Mouse (Mus musculus) liver, embryonic 13.5 days (tissue): ENCODE data around the gene Sox2. TPM values are rescaled to one million over a fixed set of nuclear protein-coding genes. Genes with fewer than 3 reads are reported as not detected.

Experiments used
- ATAC-seq: fragments of 200-750 bp; cut with Nextera tagmentation; 2 replicates; pipeline ENCODE4 v1.8.0; 2017; ENCODE audit warnings: low read depth, mild to moderate bottlenecking, moderate number of reproducible peaks, moderate library complexity
- DNase-seq: peaks from one replicate; pipeline ENCODE4 v3.0.0; 2022
- H3K27ac ChIP-seq: fragments of 300-500 bp; sonication (generic); 2 replicates; pipeline ENCODE4 v1.5.1; 2015; ENCODE audit warnings: moderate library complexity, mild to moderate bottlenecking, inconsistent platforms
- H3K27me3 ChIP-seq: fragments of 300-500 bp; sonication (generic); 2 replicates; pipeline ENCODE4 v1.6.1; 2015; ENCODE audit warnings: mild to moderate bottlenecking, inconsistent platforms
- H3K36me3 ChIP-seq: fragments of 300-500 bp; sonication (generic); 2 replicates; pipeline ENCODE4 v1.6.1; 2015; ENCODE audit warnings: mild to moderate bottlenecking, inconsistent platforms
- H3K4me1 ChIP-seq: fragments of 300-500 bp; sonication (generic); replicated peaks from 2 replicates; pipeline ENCODE4 v1.6.1; 2015; ENCODE audit warnings: inconsistent platforms
- H3K4me2 ChIP-seq: fragments of 300-500 bp; sonication (generic); 2 replicates; pipeline ENCODE4 v1.6.1; 2015; ENCODE audit warnings: inconsistent platforms, mild to moderate bottlenecking, moderate library complexity
- H3K4me3 ChIP-seq: fragments of 300-500 bp; sonication (generic); replicated peaks from 2 replicates; pipeline ENCODE4 v1.5.1; 2015; ENCODE audit warnings: mild to moderate bottlenecking, inconsistent platforms
- H3K9ac ChIP-seq: fragments of 300-500 bp; sonication (generic); 2 replicates; pipeline ENCODE4 v1.6.1; 2015; ENCODE audit warnings: mild to moderate bottlenecking, inconsistent platforms
- H3K9me3 ChIP-seq: fragments of 300-500 bp; sonication (generic); replicated peaks from 2 replicates; pipeline ENCODE4 v1.6.1; 2016; ENCODE audit warnings: inconsistent platforms
- WGBS: fragments of 180-500 bp; shearing (Covaris S2); methylation state at CpG from one replicate; pipeline ENCODE4 v1.1.7; 2015; ENCODE audit not compliant: insufficient replicate concordance; 5-methylcytosine and 5-hydroxymethylcytosine counted together
- polyA plus RNA-seq: library from polyadenylated mRNA; unstranded; fragments of >200 nt; fragmentation: Nextera tagmentation; extraction: Ambion mirVana; gene quantifications from 2 replicates; pipeline ENCODE4 v1.2.1, GENCODE M21; 2015

The Sox2 gene
- polyA plus RNA-seq, 1 experiment from 2014 or later: not detected

DNA sequence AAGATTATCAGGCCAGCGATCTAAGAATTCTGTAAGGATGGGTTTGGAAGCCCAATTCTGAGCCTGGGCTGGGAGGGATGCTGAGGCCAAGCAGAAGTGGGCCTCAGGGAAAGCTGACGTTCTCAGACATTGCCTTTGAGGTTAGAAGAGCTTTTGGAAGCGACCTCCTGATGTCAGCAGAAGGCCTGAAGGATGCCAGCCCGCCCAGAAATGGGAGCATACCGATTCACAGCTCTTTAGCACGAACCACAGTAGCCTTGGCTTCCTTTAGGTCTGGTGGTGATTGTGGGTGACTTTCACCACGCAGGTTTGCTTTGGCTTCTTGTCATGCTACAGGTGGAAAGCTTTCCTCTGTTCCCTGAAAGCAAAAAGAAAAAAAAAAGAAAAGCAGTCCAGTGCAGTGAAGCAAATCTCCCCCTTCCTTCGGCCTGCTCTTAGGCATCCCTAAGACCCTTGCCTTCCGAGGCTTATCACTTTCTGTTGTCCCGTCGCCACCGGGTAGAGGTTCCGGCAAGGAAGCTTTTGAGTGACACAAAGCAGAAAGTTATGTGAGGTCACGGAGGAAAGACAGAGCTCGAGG is 6.6 kb upstream of the Sox2 start:
- 3% methylated on average over 15 of the region's 15 CpGs for WGBS
- DNase-seq (no peak), ATAC-seq (no peak)
- Histone ChIP-seq H3K4me1 (peaks cover 3% of the 10 kb centered on the region; the same call in 1 of the 2 replicates), H3K27me3 (peaks cover 97% of the 10 kb centered on the region), H3K9me3 (no peaks in the 10 kb centered on the region), H3K9ac (no peak overlapping the region), H3K27ac (no peak overlapping the region), H3K4me2 (no peak overlapping the region), H3K4me3 (no peak overlapping the region), H3K36me3 (no peaks in the 10 kb centered on the region)

DNA sequence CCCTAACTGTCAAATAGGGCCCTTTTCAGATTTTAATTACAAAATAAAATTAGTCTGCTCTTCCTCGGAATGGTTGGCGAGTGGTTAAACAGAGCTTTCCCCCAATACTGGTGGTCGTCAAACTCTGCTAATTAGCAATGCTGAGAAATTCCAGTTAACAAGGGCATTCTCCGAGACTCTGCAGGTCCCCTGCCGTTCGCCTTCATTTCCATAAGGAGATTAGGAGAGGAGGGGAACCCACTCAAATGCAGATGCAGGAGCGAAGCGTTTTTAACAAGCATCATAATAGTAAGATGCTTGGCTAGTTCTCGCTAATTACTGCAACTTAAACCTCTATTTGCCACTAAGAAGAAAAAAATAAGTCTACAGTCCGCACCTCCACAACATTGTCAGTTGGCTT is 4.0 kb upstream of the Sox2 start:
- no peak overlapping the region for H3K9ac ChIP-seq
- peaks cover 16% of the 10 kb centered on the region for H3K4me1 ChIP-seq
- no peak for DNase-seq
- no peak overlapping the region for H3K4me3 ChIP-seq
- WGBS: 5% methylated on average over 10 of the region's 10 CpGs
- peaks cover 97% of the 10 kb centered on the region for H3K27me3 ChIP-seq
- no peak for ATAC-seq
- H3K36me3 ChIP-seq: no peaks in the 10 kb centered on the region
- no peaks in the 10 kb centered on the region for H3K9me3 ChIP-seq
- H3K27ac ChIP-seq: no peak overlapping the region
- no peak overlapping the region for H3K4me2 ChIP-seq

DNA sequence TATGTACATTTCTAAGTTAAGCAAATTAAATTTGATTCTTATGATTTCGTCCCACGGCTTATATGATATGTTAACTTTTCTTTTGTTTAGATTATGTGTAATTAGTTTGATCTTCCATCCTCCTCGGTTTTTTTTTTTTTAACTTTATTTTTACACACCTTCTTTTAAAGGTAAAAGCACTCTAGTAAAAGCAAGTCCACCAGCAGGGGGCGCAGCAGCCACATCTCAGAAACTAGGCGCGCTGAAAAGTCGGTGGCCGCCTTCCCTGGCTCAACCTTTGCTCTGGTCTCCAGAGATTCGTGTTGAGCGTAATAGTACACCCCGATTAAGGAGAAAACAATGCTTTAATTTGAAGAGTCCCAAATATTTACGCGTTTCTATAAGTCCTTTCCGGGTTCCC is 2.5 kb upstream of the Sox2 start:
- peaks cover 95% of the 10 kb centered on the region for H3K27me3 ChIP-seq
- H3K36me3 ChIP-seq: no peaks in the 10 kb centered on the region
- no peak overlapping the region for H3K4me3 ChIP-seq
- no peak overlapping the region for H3K4me2 ChIP-seq
- under 1% methylated on average over 14 of the region's 14 CpGs for WGBS
- ATAC-seq: no peak
- H3K9ac ChIP-seq: no peak overlapping the region
- H3K9me3 ChIP-seq: no peaks in the 10 kb centered on the region
- no peak for DNase-seq
- H3K4me1 ChIP-seq: peaks cover 14% of the 10 kb centered on the region
- H3K27ac ChIP-seq: no peak overlapping the region

DNA sequence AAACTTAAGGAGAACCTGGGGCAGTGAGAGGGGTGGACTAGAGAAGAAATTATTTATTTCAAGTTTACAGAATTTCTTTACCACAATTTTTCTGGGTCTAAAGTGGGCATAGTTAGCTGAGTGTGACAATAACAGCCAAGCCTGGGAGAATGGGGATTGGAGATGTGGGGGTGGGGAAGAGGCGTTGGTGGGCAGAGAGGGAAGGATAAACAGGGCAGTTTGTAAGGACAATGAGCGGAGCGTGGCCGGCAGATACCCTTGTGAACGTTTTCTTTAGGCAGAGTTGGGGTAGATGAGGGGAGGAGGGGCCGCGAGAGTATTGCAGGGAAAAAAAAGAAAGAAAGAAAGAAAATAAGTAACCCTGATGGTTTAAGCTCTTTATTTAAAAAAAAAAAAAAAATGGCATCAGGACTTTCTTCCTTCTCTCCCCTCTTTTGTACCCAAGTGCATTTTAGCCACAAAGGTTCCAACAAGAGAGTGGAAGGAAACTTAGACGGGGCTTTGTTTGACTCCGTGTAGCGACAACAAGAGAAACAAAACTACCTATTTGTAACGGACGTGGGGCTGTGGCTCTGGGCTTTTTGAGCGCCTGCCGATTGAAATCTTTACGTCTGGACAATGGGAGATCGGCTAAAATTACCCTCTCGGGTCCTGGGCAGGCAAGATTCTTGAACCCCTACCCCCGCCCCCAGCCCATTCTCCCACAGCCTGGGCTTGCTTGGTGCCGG is 1.9 kb upstream of the Sox2 start:
- Histone ChIP-seq H3K27ac (no peak overlapping the region), H3K4me1 (peaks cover 14% of the 10 kb centered on the region), H3K27me3 (peaks cover 95% of the 10 kb centered on the region), H3K4me3 (no peak overlapping the region; the same call in 1 of the 2 replicates), H3K4me2 (0 out of 2 replicates have a peak overlapping the region, but pooled peaks have one; percentile 12), H3K36me3 (no peaks in the 10 kb centered on the region), H3K9ac (no peak overlapping the region), H3K9me3 (no peaks in the 10 kb centered on the region)
- DNase-seq (no peak), ATAC-seq (no peak)
- 3% methylated on average over 19 of the region's 19 CpGs for WGBS

DNA sequence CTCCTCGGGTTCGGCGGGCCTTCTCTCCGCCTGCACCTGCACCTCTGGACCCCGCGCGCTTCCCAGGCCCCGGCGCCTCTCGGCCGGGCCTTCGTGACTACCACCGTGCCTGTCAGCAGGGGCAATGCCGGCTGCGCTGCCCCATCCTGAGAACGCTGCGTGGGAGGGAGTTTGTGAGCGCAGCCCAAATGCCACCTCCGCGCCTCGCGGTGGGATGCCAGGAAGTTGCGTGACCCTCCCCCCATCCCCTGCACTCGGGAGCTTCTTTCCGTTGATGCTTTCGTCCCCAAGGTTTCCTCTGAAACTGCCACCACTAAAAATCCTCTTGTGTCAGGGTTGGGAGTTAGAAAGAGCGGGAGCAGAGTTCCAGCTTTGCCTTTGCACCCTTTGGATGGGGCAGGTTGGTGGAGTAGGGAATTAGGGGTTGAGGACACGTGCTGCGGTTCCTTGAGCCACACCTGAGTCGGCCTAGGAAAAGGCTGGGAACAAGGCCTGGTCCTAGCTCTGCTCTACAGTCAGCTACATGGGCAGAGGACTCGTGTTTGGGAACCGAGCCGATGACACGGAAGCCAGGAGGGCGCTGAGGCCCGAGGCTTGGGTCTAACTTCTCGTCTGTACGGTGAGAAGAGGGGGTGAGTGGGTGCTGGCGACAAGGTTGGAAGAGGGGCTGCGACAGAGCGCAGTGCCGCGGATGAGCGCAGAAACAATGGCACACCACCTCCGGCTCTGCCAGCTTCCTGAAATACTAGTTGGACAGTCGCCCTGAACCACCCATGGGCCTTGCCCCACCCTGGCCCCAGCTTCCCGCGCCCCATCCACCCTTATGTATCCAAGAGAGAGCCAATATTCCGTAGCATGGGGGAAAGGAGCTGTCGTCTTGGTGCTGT is 1.1 kb upstream of the Sox2 start:
- Histone ChIP-seq H3K27me3 (peaks cover 95% of the 10 kb centered on the region), H3K27ac (no peak overlapping the region), H3K4me2 (peak overlapping the region; percentile 56), H3K9me3 (no peaks in the 10 kb centered on the region), H3K4me3 (peak overlapping the region; percentile 38), H3K9ac (no peak overlapping the region), H3K36me3 (no peaks in the 10 kb centered on the region), H3K4me1 (peaks cover 14% of the 10 kb centered on the region)
- ATAC-seq: peak; percentile 43
- 2% methylated on average over 49 of the region's 50 CpGs for WGBS
- no peak for DNase-seq

DNA sequence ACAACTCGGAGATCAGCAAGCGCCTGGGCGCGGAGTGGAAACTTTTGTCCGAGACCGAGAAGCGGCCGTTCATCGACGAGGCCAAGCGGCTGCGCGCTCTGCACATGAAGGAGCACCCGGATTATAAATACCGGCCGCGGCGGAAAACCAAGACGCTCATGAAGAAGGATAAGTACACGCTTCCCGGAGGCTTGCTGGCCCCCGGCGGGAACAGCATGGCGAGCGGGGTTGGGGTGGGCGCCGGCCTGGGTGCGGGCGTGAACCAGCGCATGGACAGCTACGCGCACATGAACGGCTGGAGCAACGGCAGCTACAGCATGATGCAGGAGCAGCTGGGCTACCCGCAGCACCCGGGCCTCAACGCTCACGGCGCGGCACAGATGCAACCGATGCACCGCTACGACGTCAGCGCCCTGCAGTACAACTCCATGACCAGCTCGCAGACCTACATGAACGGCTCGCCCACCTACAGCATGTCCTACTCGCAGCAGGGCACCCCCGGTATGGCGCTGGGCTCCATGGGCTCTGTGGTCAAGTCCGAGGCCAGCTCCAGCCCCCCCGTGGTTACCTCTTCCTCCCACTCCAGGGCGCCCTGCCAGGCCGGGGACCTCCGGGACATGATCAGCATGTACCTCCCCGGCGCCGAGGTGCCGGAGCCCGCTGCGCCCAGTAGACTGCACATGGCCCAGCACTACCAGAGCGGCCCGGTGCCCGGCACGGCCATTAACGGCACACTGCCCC is 586 bp downstream of the Sox2 start:
- DNase-seq: no peak
- peak; percentile 23; the same call in 1 of the 2 replicates for ATAC-seq
- Histone ChIP-seq H3K4me3 (peak overlapping the region; percentile 38), H3K27me3 (peaks cover 96% of the 10 kb centered on the region), H3K9ac (no peak overlapping the region), H3K36me3 (no peaks in the 10 kb centered on the region), H3K27ac (no peak overlapping the region), H3K4me2 (peak overlapping the region; percentile 56), H3K9me3 (no peaks in the 10 kb centered on the region), H3K4me1 (peaks cover 14% of the 10 kb centered on the region)
- WGBS: under 1% methylated on average over 67 of the region's 67 CpGs

DNA sequence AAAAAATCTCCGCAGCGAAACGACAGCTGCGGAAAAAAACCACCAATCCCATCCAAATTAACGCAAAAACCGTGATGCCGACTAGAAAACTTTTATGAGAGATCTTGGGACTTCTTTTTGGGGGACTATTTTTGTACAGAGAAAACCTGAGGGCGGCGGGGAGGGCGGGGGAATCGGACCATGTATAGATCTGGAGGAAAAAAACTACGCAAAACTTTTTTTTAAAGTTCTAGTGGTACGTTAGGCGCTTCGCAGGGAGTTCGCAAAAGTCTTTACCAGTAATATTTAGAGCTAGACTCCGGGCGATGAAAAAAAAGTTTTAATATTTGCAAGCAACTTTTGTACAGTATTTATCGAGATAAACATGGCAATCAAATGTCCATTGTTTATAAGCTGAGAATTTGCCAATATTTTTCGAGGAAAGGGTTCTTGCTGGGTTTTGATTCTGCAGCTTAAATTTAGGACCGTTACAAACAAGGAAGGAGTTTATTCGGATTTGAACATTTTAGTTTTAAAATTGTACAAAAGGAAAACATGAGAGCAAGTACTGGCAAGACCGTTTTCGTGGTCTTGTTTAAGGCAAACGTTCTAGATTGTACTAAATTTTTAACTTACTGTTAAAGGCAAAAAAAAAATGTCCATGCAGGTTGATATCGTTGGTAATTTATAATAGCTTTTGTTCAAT is 1.4 kb downstream of the Sox2 start:
- Histone ChIP-seq H3K4me1 (peaks cover 14% of the 10 kb centered on the region), H3K9me3 (no peaks in the 10 kb centered on the region), H3K27ac (no peak overlapping the region), H3K27me3 (peaks cover 96% of the 10 kb centered on the region), H3K36me3 (no peaks in the 10 kb centered on the region), H3K4me2 (no peak overlapping the region), H3K9ac (no peak overlapping the region), H3K4me3 (no peak overlapping the region)
- ATAC-seq (no peak), DNase-seq (no peak)
- 2% methylated on average over 26 of the region's 26 CpGs for WGBS

DNA sequence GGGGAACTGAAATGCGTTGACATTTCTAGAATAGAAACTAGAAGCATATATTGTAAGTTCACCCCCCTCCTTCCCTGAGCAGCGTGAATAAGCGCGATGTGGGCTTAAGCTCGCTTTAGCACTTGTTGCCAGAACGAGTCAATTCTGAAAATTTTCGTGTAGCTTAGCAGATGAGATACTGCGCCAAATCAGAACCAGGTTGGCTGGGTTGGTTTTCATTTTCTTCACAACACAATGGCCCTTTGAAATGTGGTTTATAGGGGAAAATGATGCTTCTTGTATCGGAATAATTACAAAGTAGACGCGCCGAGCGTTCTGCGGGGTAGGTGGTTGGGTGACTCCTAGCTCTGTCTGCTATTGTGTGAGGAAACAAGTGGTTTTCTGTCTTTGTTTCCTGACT is 2.4 kb downstream of the Sox2 start:
- no peak for DNase-seq
- Histone ChIP-seq H3K9me3 (no peaks in the 10 kb centered on the region), H3K9ac (no peak overlapping the region), H3K4me1 (peaks cover 14% of the 10 kb centered on the region), H3K27me3 (peaks cover 97% of the 10 kb centered on the region), H3K4me2 (no peak overlapping the region), H3K36me3 (no peaks in the 10 kb centered on the region), H3K4me3 (no peak overlapping the region), H3K27ac (no peak overlapping the region)
- ATAC-seq: no peak
- WGBS: 3% methylated on average over 14 of the region's 14 CpGs

DNA sequence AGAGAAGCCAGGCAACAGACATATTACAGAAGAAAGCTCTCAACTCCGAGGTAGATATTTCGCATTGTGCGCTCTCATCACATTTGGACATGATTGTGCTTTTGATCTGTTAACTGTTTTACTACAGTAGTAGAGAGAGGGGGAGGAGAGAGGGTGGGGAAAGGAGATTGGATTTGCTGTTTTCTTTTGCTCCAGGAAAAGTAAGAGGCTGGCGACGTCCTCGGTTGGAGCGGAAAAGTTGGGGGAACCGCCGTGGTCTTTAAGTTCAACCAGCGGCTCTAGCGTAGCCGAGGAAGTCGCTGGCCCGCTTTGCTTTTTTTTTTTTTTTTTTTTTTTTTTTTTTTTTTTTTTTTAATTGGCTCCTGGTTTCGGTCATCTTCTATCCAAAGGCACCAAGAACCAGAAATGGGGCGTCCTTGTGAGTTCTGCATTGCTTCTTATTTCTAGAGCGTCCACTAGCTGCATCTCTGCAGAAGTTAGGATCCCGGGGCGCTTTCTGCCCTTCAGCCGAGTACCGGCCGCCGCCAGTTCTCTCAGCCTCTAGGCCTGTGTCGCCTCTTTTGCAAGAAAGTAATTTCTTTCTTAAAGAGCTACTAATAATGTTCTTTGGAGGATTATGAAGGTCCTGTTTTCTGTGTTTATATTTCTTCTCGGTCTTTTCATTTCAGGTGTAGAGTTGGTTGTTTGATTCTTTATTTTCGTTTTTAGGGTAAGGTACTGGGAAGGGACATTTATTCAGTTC is 3.2 kb downstream of the Sox2 start:
- Histone ChIP-seq H3K27ac (no peak overlapping the region), H3K36me3 (no peaks in the 10 kb centered on the region), H3K4me3 (no peak overlapping the region), H3K4me2 (no peak overlapping the region), H3K9me3 (no peaks in the 10 kb centered on the region), H3K9ac (no peak overlapping the region), H3K27me3 (peaks cover 98% of the 10 kb centered on the region), H3K4me1 (peaks cover 14% of the 10 kb centered on the region)
- ATAC-seq (no peak), DNase-seq (no peak)
- 2% methylated on average over 26 of the region's 26 CpGs for WGBS

DNA sequence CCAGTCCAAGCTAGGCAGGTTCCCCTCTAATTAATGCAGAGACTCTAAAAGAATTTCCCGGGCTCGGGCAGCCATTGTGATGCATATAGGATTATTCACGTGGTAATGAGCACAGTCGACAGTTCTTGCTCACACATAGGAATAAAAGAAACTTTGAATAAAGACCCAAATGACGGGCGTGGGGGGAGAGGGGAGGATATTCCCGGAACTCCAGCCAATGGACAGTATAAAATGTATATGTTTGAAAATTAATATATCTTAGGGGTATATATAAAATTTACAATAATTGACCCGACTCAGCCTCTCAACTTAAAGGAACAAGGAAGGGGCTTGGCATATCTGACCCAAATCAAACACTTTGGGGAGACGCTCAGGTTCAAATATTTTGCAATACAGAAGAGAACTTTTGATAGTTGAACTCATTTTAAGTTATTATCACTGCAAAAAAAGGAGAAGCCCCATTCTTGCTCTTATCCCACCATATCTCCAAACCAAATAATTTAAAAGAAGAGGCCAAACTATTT is 3.8 kb downstream of the Sox2 start:
- Histone ChIP-seq H3K27me3 (peaks cover 98% of the 10 kb centered on the region), H3K27ac (no peak overlapping the region), H3K9me3 (no peaks in the 10 kb centered on the region), H3K4me1 (peaks cover 10% of the 10 kb centered on the region), H3K4me3 (no peak overlapping the region), H3K4me2 (no peak overlapping the region), H3K36me3 (no peaks in the 10 kb centered on the region), H3K9ac (no peak overlapping the region)
- ATAC-seq: no peak
- 3% methylated on average over 9 of the region's 9 CpGs for WGBS
- no peak for DNase-seq
